Mouse (Mus musculus) thymus, postnatal 14 days (tissue): Measurements from ENCODE around the gene Draxin.
"Not testable (repeated sequence)": the region's sequence is repeated elsewhere in the genome, so short reads cannot be mapped to it uniquely, and the experiment has no call there.

Experiments used
- DNase-seq: peaks from one replicate; pipeline ENCODE4 v3.0.0; 2021

Draxin gene

GRCm38 (mm10) chr4:148151267-148152168 lies 21.0 kb upstream of the Draxin start, which contains the start of gene Fbxo6:
Fbxo6 (minus strand) TSS chr4:148152140.
- DNase-seq = peak; percentile 91

- no peak for DNase-seq
Observed at GRCm38 (mm10) chr4:148150953-148151266, 20.4 kb upstream of the Draxin start.

GRCm38 (mm10) chr4:148150242-148150641 lies 19.7 kb upstream of the Draxin start:
- DNase-seq = no peak

- DNase-seq = no peak
Observed at GRCm38 (mm10) chr4:148149540-148149939, 19.0 kb upstream of the Draxin start.

GRCm38 (mm10) chr4:148147714-148148113 lies 17.2 kb upstream of the Draxin start:
- DNase-seq = no peak

GRCm38 (mm10) chr4:148143721-148144120 lies 13.2 kb upstream of the Draxin start:
- no peak for DNase-seq

- DNase-seq = peak; percentile 94
Observed at GRCm38 (mm10) chr4:148140098-148141011, 9.9 kb upstream of the Draxin start.

- DNase-seq = no peak
Observed at GRCm38 (mm10) chr4:148139767-148140097, 9.2 kb upstream of the Draxin start.

- DNase-seq = no peak
Observed at GRCm38 (mm10) chr4:148137503-148137902, 7.0 kb upstream of the Draxin start.

- DNase-seq = no peak
Observed at GRCm38 (mm10) chr4:148134988-148135387, 4.5 kb upstream of the Draxin start.

GRCm38 (mm10) chr4:148131497-148132081 lies 1.1 kb upstream of the Draxin start:
- DNase-seq = no peak

GRCm38 (mm10) chr4:148130133-148130532 lies 365 bp downstream of the Draxin start, which contains the start of gene Mad2l2:
Mad2l2 (plus strand) TSS chr4:148130384.
- DNase-seq = no peak

GRCm38 (mm10) chr4:148128672-148129071 lies 1.8 kb downstream of the Draxin start:
- DNase-seq = no peak

GRCm38 (mm10) chr4:148128241-148128640 lies 2.3 kb downstream of the Draxin start:
- DNase-seq = no peak

- DNase-seq = no peak
Observed at GRCm38 (mm10) chr4:148122694-148123066, 7.8 kb downstream of the Draxin start.

- no peak for DNase-seq
Observed at GRCm38 (mm10) chr4:148121982-148122693, 8.4 kb downstream of the Draxin start.

GRCm38 (mm10) chr4:148121362-148121761 lies 9.1 kb downstream of the Draxin start:
- DNase-seq = no peak

- no peak for DNase-seq
Observed at GRCm38 (mm10) chr4:148120555-148120954, 9.9 kb downstream of the Draxin start.

- not testable (repeated sequence) for DNase-seq
Observed at GRCm38 (mm10) chr4:148119578-148119977, 10.9 kb downstream of the Draxin start.

GRCm38 (mm10) chr4:148117392-148117791 lies 13.1 kb downstream of the Draxin start:
- DNase-seq = no peak

GRCm38 (mm10) chr4:148116657-148117056 lies 13.8 kb downstream of the Draxin start:
- DNase-seq = no peak

- peak; percentile 58 for DNase-seq
Observed at GRCm38 (mm10) chr4:148115467-148115866, 15.0 kb downstream of the Draxin start.
